Mouse (Mus musculus) heart, adult 2 months (tissue): ENCODE measurements at regions not wholly inside any gene's neighbourhood (a gene's known extent, or its start where the extent isn't known, plus 50 kb on each side); places are given as distances from the start of the nearest gene placed in this dataset.

Experiments used
- EP300 ChIP-seq: fragments of 200-500 bp; IDR thresholded peaks from 2 replicates; pipeline ENCODE4 v1.6.1; 2011; ENCODE audit warnings: low read depth, low read length, control low read depth; ENCODE audit not compliant: insufficient read depth
- POLR2A ChIP-seq: fragments of 200-500 bp; IDR thresholded peaks from 2 replicates; pipeline ENCODE4 v1.6.1; 2011; ENCODE audit warnings: mild to moderate bottlenecking, low read depth, low read length, control low read depth; ENCODE audit not compliant: insufficient read depth

GRCm38 (mm10) chr8:15593106-15593505 lies 547.2 kb upstream of the BB014433 start:
- TF ChIP-seq POLR2A (no peak), EP300 (no peak)
